Mouse (Mus musculus) spleen, adult 2 months (tissue): Measurements from ENCODE around the gene Bend7.

ENCODE experiments used
- CTCF ChIP-seq: fragments of 200-500 bp; IDR thresholded peaks from 2 replicates; pipeline ENCODE4 v1.5.1; 2011; ENCODE audit warnings: mild to moderate bottlenecking, inconsistent platforms; ENCODE audit not compliant: insufficient read depth, insufficient read length, insufficient replicate concordance; ENCODE audit errors: extremely low read depth
- POLR2A ChIP-seq: fragments of 200-500 bp; IDR thresholded peaks from 2 replicates; pipeline ENCODE4 v1.6.1; 2011; ENCODE audit warnings: low read depth, low read length, inconsistent platforms

GRCm38 (mm10) chr2:4785016-4785415 is 67.4 kb downstream of the Bend7 start:
- TF ChIP-seq CTCF (no peak), POLR2A (no peak)
